Mouse (Mus musculus) adrenal gland (tissue): ENCODE measurements around the gene Lcn12.

Experiments used
- intact Hi-C: fragments of 180-260 bp; cut with DNase I; formaldehyde crosslinking; loops from one replicate; pipeline ENCODE4 v1.15.1; 2025

The Lcn12 gene

DNA sequence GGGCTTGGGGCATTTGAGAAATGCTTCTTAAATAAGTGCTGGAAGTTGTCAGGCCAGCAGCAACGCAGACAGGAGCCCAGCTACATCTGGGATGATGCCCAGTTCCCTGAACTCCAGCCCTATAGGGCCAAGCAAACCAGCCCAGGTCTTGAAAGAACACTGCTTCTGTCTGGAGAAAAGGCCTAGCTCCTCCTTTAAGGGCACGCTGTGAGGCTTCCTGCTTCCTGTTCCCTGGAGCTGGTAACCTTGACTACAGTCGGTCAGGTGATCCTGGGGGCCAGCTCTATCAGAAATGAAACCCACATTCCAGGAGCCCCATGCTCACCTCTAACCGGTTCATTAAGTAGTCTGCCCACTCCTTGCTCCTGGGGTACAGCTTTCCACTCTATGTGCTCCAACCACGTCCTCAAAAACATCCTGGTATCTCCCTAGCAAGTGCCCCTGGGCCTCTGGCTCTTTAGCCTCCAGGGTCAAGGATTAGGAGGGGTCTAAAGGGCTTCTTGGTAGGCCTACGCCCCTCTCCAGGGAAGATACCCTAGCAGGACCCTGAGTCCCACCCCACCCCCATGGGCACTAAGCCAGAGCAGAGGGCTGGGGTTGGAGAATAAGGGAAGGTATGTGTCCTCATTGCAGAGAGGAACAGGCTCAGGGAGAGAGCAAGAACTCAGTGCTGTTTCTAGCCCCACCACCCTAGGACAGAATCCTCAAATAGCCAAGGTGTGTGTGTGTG lies 4.3 kb upstream of the Lcn12 start:
- intact Hi-C loops: loop anchor here (5.0 kb wide), 1 partner anchor 76 kb away; the partner anchor contains the start of gene Fut7

DNA sequence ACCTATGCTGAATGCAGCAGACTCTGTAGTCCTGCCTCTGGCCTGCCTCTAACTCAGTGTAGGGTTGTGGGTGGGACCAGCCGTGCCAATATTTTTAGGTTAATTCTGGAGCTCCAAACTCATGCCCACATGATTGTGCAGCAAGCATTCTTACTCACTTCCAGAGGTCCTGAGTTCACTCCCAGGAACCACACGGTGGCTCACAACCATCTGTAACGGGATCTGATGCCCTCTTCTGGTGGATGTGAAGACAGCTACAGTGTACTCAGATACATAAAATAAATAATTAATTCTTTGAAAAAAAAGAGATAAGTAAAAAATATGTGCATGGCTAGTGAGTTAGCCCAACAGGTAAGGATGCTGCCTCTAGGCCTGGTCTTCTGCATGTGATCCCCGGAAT lies 2.8 kb upstream of the Lcn12 start:
- intact Hi-C loops: loop anchor here (5.0 kb wide), 1 partner anchor 74 kb away; the partner anchor contains the start of gene Fut7

DNA sequence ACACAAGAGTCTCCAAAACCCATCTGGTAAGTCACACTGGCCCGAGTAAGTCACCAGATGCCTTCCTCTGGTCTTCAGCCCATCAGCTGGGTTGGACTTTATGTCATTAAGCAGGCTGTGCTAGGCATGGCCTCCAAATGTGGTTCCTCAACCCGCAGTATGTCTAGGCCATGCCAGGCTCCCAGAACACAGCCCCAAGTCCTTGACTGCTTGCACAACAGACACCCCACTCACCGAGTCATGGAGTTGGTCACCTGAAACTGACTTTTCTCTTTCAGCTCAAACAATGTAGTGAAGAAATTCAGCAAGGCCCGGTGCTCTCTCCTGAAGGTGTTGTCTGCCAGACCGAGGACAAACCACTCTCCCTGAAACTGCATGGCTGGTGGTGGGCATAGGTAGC lies 723 bp downstream of the Lcn12 start:
- intact Hi-C loops: no loop called here

DNA sequence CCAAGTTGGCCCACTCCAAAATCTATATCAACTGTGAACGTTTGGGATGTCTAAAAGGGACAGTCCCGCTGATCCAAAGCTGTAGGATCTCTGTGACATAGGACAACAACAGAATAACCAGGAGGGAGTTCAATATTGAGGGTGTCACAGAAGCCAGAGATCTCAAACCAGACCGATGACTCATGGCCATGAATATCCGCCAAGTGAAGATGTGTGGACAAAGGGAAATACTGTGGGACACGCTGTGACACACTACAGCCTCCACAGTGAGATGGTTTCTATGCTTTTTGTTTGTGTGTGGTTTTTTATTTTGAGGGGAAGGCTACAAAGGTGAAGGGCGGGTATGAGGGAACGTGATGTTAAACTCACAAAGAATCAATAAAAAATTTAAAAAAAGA lies 5.0 kb downstream of the Lcn12 start:
- intact Hi-C loops: no loop called here

DNA sequence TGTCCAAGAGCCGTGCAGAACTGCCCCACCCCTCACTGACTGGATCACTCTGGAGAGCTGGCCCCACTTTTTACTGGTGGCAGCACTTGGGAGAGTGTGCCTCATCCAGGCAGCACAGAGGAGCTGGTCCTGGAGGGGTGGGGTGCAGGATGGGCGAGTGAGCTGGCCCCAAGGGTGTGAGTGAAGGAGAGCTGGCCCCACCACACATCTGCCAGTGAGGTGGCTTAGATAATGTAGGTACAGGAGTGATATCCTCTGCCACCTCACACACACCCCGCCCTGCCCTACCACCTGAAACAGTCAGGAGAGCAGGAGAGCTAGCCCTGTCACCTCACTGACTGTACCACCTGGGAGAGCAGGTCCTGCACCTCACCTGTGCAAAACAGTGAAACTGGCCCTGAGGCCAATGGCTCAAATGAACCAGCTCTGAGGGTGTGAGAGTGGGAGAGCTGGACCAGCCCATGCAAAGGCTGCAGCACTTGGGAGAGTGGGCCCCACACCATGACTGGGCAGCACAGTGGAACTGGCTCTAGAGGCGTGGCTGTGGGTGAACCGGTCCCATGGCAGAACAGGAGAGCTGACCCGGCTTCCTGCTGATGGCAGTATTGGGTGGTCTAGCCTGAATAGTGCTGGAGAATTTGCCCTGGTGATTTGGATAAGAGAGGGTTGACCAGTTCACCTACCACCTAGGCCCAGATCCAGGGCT lies 5.6 kb downstream of the Lcn12 start:
- intact Hi-C loops: no loop called here

DNA sequence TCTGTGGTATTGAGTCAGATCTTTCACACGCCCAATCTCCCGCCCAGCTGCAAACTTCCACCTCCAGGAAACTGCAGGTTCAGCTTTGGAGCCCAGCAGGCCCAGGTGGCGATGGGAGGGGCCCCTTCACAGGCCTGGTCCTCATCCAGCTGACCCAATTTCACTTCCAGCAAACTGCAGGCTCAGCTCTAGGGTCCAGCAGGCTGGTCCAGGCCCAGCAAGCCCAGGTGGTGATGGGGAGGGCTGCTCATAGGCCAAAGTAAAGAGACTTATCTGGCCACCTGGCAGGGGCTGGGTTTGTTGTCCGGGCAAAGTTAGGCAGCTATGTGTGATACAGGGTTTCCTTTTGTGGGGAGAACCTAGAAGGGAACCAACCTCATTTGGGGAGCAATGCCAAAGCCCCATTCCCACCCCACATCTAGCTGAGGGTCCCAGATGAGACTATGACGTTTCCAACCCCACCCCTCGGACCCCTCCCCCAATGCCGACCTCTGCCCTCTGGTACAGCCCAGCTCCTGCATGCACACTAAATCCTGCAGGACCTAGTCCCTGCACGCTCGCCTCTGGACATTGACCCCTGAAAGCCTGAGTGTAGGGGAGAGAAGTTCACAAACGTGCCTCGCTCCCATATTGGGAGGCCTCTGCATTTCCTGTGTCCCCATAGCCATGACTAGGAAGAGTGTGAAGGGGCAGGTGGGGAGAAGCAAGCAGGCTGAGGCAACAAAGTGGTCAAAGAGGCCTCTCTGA lies 8.6 kb downstream of the Lcn12 start:
- intact Hi-C loops: no loop called here

DNA sequence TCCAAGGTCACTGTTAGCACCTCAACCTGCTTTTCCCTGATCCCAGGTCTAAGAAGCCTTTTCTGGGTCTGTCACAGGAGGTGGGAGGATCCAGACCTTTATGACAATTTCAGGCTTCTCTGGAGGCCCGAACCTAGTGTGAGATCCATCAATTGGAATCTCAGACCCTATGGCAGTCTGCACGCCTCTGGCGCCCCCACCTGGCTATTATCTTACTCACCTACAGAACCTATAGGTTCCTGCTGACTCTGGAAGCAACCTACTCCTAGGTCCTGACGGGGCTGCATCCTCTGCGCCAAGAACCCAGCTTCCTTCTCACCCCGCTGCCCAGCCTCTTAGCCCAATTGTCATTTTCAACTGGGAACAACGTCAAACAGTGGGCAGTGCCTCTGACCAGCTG lies 10.7 kb downstream of the Lcn12 start:
- intact Hi-C loops: loop anchor here (2.0 kb wide), 1 partner anchor 60 kb away; the partner anchor contains the start of gene Fut7

DNA sequence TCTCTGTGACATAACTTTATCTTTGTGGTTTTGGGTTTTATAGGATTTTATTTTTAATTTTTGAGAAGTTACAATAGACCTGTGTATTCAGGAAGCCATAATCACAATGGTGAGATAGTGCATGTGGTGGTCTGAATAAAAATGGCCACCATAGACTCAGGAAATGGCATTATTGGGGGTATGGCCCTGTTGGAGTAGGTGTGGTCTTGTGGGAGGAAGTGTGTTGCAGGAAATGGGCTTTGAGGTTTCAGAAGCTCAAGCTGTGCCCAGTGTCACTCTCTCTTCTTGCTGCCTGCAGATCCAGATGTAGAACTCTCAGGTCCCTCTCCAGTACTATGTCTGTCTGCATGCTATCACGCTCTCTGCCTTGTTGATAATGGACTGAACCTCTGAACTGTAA lies 13.2 kb downstream of the Lcn12 start:
- intact Hi-C loops: no loop called here

DNA sequence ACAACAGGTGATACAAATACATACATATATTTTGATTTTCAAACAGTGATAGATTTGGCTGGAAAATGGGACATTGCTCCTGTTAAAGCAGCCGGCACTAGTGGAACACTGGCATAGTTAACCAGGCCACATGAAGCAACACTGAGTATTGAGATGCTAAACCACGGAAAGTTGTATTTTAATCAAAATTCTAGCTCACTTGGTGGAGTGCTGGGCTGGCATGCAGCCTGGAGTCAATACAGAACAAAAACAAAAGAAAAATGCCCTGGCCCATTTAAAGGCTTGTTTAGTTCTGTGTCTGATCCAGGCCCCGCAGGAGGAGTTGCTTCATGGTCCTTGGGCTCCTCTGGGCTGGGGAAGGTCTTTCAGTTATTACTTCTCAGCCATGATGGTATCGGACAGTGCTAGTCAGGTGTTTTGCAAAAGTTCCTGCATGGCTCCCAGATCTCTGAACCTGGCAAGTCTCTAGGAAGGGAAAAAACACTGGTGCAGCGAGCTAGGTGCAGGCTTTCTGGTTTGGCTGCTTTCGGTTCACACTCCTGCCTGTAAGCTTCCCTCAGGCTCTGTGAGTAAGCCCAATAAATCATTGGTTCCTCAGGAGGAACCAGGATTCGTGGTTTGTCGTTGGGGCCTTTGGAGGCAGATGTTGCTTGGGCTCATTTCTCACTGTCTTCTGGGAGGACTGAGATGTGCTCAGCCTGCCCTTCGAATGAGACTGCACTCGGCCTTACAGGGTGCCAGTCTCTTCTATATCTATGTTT lies 14.0 kb downstream of the Lcn12 start:
- intact Hi-C loops: no loop called here

DNA sequence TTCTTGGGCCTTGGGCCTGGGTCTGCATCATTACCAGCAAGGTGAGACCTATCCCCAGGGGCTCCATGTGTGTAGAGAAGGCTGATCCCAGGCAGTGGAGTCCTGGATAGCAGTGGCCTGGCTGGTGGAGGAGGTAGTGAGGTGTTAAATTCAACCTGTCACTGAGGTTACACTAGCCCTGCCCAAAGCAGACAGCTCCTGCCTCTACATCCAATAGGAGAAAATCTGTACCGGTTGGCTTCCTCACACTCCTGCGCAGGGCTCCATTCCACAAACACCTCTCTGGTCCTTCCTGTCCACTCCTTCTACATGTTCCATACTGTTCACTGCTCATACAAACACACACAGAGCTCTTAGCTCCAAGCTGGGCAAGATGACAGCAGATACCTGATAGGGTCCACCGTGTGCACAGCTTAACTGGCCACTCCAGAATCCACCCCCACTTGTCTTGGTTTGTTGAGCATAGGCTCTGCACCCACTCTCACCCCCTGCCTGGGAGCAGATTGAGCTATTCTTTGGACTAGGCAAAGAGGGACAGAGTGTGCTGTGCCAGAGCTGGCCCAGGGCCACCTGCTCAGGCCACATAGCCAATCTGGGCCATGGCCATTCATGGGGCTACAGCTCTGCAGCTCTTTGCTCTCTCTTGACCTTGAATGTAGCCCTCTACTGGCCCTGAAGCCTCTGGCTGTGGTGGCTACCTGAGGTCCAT lies 15.6 kb downstream of the Lcn12 start:
- intact Hi-C loops: no loop called here

DNA sequence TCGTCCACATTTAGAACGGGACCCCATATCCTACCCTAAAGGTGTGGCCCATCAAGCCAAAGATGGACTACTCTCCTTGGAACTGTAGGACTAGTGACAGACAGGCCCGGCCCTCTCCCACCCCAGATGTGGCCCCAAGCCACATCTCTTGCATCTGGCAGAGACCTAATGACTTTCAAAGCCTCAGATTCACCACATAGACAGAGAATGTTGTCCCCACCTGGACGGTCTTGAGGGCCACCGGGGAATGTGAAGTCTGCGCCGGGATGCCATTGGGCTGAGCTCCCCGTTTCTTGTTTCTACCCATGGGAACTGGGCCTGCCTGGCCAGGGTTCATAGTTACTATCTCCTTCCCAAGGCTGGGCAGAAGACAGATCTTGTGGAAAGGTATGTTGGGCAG lies 16.2 kb downstream of the Lcn12 start:
- intact Hi-C loops: no loop called here

DNA sequence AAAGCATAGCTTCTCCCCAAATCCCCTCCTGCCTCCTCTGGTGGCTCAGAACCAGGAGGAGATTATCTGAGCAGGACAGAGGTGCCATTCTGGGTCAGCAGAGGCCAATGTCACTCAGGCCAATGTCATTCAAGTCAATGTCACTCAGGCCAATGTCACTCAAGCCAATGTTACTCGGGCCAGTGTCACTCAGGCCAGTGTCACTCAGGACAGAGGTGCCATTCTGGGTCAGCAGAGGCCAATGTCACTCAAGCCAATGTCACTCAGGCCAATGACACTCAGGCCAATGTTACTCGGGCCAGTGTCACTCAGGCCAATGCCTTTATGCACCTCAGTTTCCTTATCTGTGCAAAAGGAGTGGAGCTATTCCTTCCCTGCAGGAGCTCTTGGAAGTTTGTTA lies 21.2 kb downstream of the Lcn12 start:
- intact Hi-C loops: no loop called here

DNA sequence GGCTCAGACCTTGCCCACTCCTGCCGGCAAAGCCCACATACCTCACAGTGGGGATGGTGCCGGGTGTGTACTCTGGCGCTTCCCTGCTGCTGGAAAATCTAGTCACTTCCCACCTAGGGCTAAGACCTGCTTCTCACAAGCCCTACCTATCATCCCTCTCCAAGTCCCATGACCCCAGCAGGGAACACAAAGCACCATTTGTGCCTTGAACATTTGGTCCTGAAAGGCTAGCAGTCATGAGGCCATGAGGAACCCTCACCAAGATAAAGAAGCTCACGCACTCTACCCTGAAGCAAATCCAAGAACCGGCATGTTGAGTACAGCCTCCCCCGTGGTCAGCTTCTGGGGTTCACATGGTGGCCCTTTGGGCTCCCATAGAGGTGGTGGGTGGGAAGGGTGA lies 23.7 kb downstream of the Lcn12 start, which contains the start of gene Ptgds:
Gene Ptgds, minus strand, starts transcription at position 78 of the 400 bp plus-strand sequence.
- intact Hi-C loops: no loop called here

DNA sequence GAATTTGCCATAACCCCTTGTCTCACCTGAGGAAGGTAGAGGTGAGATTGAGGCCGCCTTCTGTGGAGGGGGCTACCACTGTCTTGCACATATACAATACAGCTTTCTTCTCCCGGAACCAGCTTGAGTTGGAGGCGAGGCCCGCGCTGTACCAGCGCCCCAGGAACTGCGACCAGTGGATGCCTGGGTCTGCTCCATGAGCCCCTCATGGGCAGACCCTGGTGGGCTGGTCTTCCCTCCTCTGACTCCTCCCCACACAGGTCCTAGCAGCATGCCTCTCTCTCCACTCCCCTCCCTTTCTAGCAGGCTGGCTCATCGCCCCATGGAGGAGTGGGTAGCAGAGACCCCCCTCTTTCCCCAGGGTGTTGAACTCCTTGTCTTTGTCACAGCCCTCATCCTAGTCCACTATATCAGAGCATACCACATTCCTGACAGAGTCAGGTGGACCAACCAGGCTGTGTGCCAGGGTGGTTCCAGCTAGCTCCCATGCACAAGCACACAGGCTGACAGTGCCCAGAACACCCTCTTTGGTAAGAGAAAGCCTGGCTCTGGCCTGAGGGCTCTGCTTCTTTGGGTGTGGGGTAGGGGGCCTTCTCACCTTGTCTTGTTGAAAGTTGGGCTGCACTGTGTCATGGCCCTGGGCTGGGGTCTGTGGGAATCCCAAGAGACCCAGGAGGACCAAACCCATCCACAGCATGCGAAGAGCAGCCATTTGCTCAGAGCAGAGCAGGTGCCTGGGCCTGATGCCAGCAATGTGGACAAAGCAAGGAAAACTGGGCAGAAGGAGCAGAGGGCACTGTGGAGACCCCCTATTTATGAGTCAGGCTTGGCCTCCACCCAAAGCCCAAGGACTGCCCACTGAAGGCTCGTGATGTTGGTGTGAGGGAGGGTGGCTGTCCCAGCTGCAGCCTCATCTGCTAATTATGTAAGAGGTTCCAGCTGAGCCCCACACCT lies 24.5 kb downstream of the Lcn12 start:
- intact Hi-C loops: no loop called here

DNA sequence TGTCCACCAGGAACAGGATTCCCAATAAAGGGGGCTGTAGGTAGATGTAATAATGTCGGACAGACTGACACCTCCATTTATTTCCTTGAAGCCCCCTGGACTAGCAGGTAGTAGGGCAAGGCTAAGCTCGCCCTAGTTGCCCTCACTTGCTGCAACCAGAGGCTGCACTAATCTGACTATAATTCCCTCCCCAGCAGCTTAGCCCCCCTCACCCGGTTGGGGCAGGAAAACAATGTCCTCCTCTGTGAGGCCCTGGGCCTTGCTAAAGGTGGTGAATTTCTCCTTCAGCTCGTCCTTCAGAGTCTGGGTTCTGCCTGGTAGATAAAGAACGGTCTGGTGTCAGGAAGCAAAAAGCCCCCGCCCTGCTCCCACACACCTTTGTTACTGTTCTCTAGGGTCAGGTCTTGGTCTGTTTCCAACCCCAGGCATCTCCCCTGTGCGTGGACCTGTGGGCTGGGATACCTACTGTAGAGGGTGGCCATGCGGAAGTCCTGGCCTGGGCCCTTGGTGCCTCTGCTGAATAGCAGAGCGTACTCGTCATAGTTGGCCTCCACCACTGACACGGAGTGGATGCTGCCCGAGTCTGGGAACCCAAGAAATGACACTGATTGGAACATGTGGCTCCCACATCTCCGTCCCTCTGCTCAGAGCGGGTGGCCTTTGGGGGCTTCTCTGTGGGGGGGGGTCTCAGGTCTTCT lies 26.0 kb downstream of the Lcn12 start:
- intact Hi-C loops: no loop called here

DNA sequence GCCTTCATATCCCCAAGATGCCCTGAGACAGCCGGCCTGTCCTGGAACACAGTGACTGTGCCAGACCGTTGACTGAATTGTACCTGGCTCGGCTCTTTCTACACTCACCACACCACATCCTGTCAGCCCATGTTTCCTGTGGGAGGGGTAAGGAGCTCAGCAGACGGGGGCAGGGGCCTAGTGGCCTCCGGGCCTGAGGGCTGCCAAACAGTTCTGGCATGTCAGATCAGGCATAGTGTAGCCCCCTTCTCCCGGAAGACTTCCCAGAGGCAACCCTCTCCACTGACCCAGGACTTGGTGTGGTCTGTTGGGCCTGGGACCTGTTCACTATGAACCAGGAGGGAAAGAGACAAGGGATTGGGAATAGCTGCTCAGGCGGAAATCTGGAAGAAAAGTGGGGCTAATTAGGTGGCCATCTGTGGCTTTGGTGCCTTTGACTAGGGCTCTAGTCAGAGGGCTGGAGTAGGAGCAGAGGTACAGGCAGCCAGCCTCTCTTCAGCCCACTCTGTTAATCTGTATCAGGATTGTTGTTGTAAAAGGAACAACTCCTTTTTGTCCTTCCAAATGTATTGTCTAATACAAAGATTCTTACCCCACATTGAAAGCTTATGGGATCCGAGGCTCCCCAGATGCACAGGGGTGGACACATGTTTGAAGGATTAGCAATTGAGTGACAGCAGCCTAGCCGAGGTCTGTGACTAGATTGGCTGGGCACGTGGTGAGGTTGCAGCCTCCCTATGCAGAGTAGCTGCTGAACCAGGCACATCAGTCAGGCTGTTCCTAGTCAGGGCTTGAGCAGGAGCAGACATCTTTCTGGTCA lies 27.7 kb downstream of the Lcn12 start:
- intact Hi-C loops: no loop called here

DNA sequence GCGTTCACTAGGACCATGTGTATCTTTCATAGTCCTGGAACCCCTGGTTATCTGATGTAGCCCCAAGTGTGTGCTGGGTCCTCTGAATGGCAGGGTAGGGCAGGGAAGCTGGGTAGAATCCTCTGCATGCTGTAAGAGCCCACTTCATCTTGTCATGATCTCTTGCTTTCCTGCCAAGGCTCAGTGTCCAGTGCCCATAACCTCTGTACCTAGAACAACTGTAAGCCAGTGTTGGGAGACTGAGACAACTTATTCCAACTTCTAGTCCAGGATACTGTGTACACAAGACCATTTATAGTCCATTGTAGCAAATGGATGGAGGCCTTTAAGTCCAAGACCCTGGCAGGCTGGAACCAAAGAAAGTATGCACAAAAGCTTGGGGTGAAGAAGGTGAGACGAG lies 28.5 kb downstream of the Lcn12 start:
- intact Hi-C loops: no loop called here

DNA sequence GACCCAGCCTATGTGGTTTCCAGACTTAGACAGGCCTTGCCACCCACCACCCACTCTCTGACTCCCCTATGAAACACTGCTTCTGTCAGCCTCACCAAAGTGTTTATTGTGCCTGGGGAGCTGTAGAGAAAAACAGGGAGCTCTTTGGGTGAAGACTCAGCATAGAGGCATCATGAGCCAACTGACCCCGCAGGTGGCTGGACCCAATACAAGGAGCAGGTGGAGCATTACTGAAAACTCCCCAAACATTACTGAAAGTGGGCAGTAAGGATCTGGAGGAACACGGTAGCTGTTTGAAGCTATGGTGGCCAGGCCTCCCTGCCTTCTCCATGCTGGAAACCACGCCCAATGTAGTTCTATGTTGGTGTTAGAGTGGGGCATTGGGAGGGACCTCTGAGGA lies 30.1 kb downstream of the Lcn12 start:
- intact Hi-C loops: no loop called here
